Mouse (Mus musculus): ENCODE data around the gene Khdc4. TPM values are rescaled to one million over a fixed set of nuclear protein-coding genes. Genes with fewer than 3 reads are reported as not detected.
"Not testable (repeated sequence)": the region's sequence is repeated elsewhere in the genome, so short reads cannot be mapped to it uniquely, and the experiment has no call there.

Gene Khdc4
- polyA plus RNA-seq, 1 experiment: 23.2 TPM

DNA sequence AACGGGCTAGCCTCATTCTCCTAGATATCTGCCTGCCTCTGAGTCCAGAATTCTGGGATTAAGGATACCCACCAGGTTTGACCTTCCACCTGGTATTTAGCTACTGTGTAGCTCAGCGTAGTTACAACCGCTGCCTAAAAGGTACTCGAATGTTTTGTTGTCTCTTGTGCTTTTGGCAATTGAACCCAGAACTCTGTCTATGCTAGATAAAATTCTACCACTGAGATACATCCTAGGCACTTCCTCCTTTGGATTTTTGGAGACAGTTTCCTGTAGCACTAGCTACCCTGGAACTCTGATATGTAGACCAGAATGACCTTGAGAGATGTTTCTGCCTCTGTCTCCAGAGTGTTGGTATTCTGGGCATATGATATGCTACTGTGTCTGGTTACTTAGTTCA, 28.1 kb downstream of the Khdc4 start:
- WGBS: 78% methylated on average over 4 of the region's 4 CpGs
- TF ChIP-seq CTCF (IDR thresholded peaks at IDR 0.05; ENCODE audit: extremely low read depth, insufficient read length, insufficient replicate concordance, low read depth, low read length) (no peak), POLR2A (IDR thresholded peaks at IDR 0.05; ENCODE audit: low read depth, low read length) (no peak)
- H3K36me3 ChIP-seq (ENCODE audit: control insufficient read depth, insufficient read depth, low read length): peaks cover 41% of the 10 kb centered on the region

DNA sequence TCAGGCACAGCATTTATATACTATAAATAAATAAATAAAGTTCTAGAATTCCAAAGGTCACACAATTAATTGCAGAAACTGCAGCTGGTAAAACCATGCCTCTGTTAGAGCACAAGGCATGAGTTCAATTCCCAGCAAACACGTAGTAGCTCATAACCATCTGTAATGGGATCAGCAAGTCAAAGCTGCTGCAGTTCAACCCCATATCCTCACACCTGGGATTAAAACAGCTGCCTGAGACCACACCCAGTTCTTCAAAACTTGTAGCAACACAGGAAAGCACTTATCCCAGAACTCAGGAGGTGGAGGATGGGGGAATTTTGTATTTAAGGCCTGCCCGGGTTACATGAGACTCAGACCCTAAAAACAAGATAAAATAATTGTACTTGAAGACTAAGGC, 29.1 kb downstream of the Khdc4 start:
- 51% methylated on average over 2 of the region's 2 CpGs for WGBS
- TF ChIP-seq POLR2A (IDR thresholded peaks at IDR 0.05; ENCODE audit: low read depth, low read length) (no peak), CTCF (IDR thresholded peaks at IDR 0.05; ENCODE audit: extremely low read depth, insufficient read length, insufficient replicate concordance, low read depth, low read length) (no peak)
- peaks cover 13% of the 10 kb centered on the region for H3K4me1 ChIP-seq (ENCODE audit: control insufficient read depth, insufficient read depth, insufficient read length, low read length)
- no peak overlapping the region for H3K27ac ChIP-seq (ENCODE audit: insufficient read depth, low read depth, low read length)
- peaks cover 33% of the 10 kb centered on the region for H3K36me3 ChIP-seq (ENCODE audit: control insufficient read depth, insufficient read depth, low read length)
- H3K4me3 ChIP-seq (ENCODE audit: low read depth, low read length): no peak overlapping the region
- no peaks in the 10 kb centered on the region for H3K27me3 ChIP-seq (ENCODE audit: control insufficient read depth, insufficient read depth, low read length)

More for the DNA sequence above, 28.1 kb downstream of the Khdc4 start:
- Histone ChIP-seq H3K4me3 (ENCODE audit: low read depth, low read length) (no peak overlapping the region), H3K4me1 (ENCODE audit: control insufficient read depth, insufficient read depth, insufficient read length, low read length) (peaks cover 8% of the 10 kb centered on the region), H3K27ac (ENCODE audit: insufficient read depth, low read depth, low read length) (no peak overlapping the region), H3K27me3 (ENCODE audit: control insufficient read depth, insufficient read depth, low read length) (no peaks in the 10 kb centered on the region)

DNA sequence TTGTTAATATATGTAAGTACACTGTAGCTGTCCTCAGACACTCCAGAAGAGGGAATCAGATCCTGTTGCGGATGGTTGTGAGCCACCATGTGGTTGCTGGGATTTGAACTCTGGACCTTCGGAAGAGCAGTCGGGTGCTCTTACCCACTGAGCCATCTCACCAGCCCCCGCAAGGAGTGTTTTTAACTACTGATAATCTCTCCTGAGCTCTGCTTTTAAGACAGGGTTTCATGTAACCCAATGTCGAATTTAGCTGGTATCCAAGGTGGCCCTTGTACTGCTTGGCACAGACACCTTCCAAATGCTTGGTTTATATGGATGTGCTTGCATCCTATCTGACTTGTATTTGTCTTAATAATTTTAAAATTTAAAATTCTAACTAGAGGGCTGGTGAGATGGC, 30.1 kb downstream of the Khdc4 start:
- WGBS: 82% methylated on average over 5 of the region's 5 CpGs
- not testable (repeated sequence) for H3K27ac ChIP-seq (ENCODE audit: insufficient read depth, low read depth, low read length); H3K27me3 ChIP-seq (ENCODE audit: control insufficient read depth, insufficient read depth, low read length); H3K4me3 ChIP-seq (ENCODE audit: low read depth, low read length)
- H3K4me1 ChIP-seq (ENCODE audit: control insufficient read depth, insufficient read depth, insufficient read length, low read length): peaks cover 13% of the 10 kb centered on the region
- peaks cover 30% of the 10 kb centered on the region for H3K36me3 ChIP-seq (ENCODE audit: control insufficient read depth, insufficient read depth, low read length)

DNA sequence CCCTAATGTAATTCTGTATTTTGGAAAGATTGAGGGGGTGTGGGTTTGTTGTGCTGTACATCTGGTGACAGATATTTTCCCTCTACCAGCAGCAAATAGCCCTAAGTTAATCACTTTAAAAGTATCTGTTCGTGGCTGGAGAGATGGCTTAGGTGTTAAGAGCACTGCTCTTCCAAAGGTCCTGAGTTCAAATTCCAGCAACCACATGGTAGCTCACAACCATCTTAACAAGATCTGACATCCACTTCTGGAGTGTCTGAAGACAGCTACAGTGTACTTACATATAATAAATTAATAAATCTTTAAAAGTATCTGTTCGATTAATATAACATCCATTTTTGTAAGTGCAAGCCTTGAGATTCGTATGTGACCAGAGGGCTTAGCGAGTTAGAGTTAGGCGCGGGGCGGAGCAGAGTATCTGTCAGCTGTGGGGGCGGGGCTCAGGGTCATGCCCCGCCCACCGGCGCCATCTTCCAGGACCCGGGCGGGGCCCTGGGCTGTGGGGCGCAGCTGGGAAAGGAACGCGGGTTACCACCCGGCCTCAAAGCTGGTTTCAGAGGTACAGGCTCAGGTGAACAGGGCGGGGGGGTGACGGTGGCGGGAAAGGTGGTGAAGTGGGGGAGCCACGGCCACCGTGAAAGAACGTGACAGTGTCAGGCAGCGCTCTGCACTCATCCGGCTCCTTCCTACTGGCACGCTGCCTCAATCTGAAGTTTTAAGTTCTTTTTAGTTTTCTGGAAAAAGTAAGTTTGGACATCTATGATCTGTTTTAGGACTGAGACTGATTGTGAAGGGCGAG, 31.0 kb downstream of the Khdc4 start, which contains the start of gene Rit1:
TSS of gene Rit1 (plus strand) at position 440 of the 799 bp plus-strand sequence.
- Histone ChIP-seq H3K4me1 (ENCODE audit: control insufficient read depth, insufficient read depth, insufficient read length, low read length) (peaks cover 13% of the 10 kb centered on the region), H3K4me3 (ENCODE audit: low read depth, low read length) (peak within 1 kb of the TSS; percentile 99), H3K27me3 (ENCODE audit: control insufficient read depth, insufficient read depth, low read length) (no peaks in the 10 kb centered on the region), H3K36me3 (ENCODE audit: control insufficient read depth, insufficient read depth, low read length) (peaks cover 27% of the 10 kb centered on the region), H3K27ac (ENCODE audit: insufficient read depth, low read depth, low read length) (peak within 1 kb of the TSS; percentile 42)
- WGBS: under 1% methylated on average over 27 of the region's 27 CpGs
- TF ChIP-seq CTCF (IDR thresholded peaks at IDR 0.05; ENCODE audit: extremely low read depth, insufficient read length, insufficient replicate concordance, low read depth, low read length) (no peak), POLR2A (IDR thresholded peaks at IDR 0.05; ENCODE audit: low read depth, low read length) (peak; percentile 81)

- H3K4me3 ChIP-seq (ENCODE audit: low read depth, low read length): peak overlapping the region; percentile 99
- 2% methylated on average over 9 of the region's 9 CpGs for WGBS
- peaks cover 22% of the 10 kb centered on the region for H3K36me3 ChIP-seq (ENCODE audit: control insufficient read depth, insufficient read depth, low read length)
- TF ChIP-seq CTCF (IDR thresholded peaks at IDR 0.05; ENCODE audit: extremely low read depth, insufficient read length, insufficient replicate concordance, low read depth, low read length): no peak
- TF ChIP-seq POLR2A (IDR thresholded peaks at IDR 0.05; ENCODE audit: low read depth, low read length): no peak
- H3K27ac ChIP-seq (ENCODE audit: insufficient read depth, low read depth, low read length): peak overlapping the region; percentile 42
- no peaks in the 10 kb centered on the region for H3K27me3 ChIP-seq (ENCODE audit: control insufficient read depth, insufficient read depth, low read length)
- peaks cover 13% of the 10 kb centered on the region for H3K4me1 ChIP-seq (ENCODE audit: control insufficient read depth, insufficient read depth, insufficient read length, low read length)
Observed at GRCm38 (mm10) chr3:88717198-88717798, 31.7 kb downstream of the Khdc4 start.

DNA sequence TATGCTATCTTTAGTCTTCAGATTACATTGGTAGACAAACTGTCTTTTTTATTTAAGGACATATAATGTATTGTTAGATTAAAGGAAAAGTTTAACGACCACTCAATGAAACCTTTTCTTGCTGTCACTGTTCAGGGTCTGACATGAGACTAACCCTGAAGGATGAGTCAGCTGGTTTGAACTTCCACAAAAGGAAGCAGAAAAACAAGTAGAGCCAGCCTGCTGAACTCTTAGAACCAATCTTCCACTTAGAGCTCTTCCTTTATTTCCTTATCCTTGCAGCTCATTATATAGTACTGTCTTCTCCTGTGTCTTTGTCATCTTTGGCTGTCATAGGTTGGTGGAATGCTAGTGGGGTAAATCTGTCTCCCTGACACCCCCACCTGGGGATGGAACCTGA, 32.2 kb downstream of the Khdc4 start:
- H3K4me3 ChIP-seq (ENCODE audit: low read depth, low read length): no peak overlapping the region
- peaks cover 13% of the 10 kb centered on the region for H3K4me1 ChIP-seq (ENCODE audit: control insufficient read depth, insufficient read depth, insufficient read length, low read length)
- TF ChIP-seq POLR2A (IDR thresholded peaks at IDR 0.05; ENCODE audit: low read depth, low read length) (no peak), CTCF (IDR thresholded peaks at IDR 0.05; ENCODE audit: extremely low read depth, insufficient read length, insufficient replicate concordance, low read depth, low read length) (no peak)
- H3K27ac ChIP-seq (ENCODE audit: insufficient read depth, low read depth, low read length): peak overlapping the region; percentile 45; the same call in 1 of the 2 replicates
- no peaks in the 10 kb centered on the region for H3K27me3 ChIP-seq (ENCODE audit: control insufficient read depth, insufficient read depth, low read length)
- 0% methylated on average over 1 of the region's 1 CpGs for WGBS
- H3K36me3 ChIP-seq (ENCODE audit: control insufficient read depth, insufficient read depth, low read length): peaks cover 18% of the 10 kb centered on the region

DNA sequence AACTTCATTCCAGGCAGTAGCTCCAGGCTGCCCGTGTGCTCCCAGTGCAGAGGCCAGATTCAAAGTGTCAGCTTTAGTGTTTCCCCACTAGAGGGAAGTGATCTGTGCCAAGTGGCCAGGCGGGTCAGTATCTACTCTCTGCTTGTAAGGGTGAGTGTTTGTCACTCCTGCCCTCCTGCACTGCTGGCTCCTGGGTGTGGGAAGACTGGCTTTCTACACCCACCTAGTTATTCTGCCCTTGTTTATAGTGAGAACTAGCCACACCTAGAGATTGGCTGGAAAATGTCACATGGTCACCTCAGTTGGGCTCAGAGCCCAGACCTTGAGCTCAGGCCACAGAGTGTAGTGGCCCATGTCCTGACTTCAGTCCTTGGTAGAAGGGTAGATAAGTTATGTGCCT, 33.5 kb downstream of the Khdc4 start:
- TF ChIP-seq POLR2A (IDR thresholded peaks at IDR 0.05; ENCODE audit: low read depth, low read length) (no peak), CTCF (IDR thresholded peaks at IDR 0.05; ENCODE audit: extremely low read depth, insufficient read length, insufficient replicate concordance, low read depth, low read length) (peak; percentile 38; the same call in 1 of the 2 replicates)
- WGBS: 4% methylated on average over 2 of the region's 2 CpGs
- Histone ChIP-seq H3K4me3 (ENCODE audit: low read depth, low read length) (no peak overlapping the region), H3K27ac (ENCODE audit: insufficient read depth, low read depth, low read length) (peak overlapping the region; percentile 10; the same call in 1 of the 2 replicates), H3K36me3 (ENCODE audit: control insufficient read depth, insufficient read depth, low read length) (peaks cover 9% of the 10 kb centered on the region), H3K27me3 (ENCODE audit: control insufficient read depth, insufficient read depth, low read length) (no peaks in the 10 kb centered on the region), H3K4me1 (ENCODE audit: control insufficient read depth, insufficient read depth, insufficient read length, low read length) (peaks cover 13% of the 10 kb centered on the region)
